Mouse (Mus musculus): ENCODE data around the gene Slc17a6. TPM values are rescaled to one million over a fixed set of nuclear protein-coding genes. Genes with fewer than 3 reads are reported as not detected.

Slc17a6 gene
- not detected in 4 replicates for total RNA-seq (2023; ENCODE audit: inconsistent age)

GRCm38 (mm10) chr7:51621694-51622145 is at the start of gene Slc17a6:
Gene Slc17a6 (plus strand): TSS chr7:51622006.

Other genes with a start within 250 kb of the Slc17a6 start
- gene Ano5, start 111.0 kb upstream of the Slc17a6 start, total RNA-seq (2023; ENCODE audit: inconsistent age), result 0.06 TPM in 1 of 4 replicates, not detected in the others
- 4.9 to 6.5 TPM (median 5.0 TPM) in 4 replicates for gene Gas2, start 240.0 kb downstream of the Slc17a6 start, total RNA-seq (2023; ENCODE audit: inconsistent age)
- gene Fancf, start 240.3 kb downstream of the Slc17a6 start, total RNA-seq (2023; ENCODE audit: inconsistent age), result 3.2 to 6.1 TPM (median 4.5 TPM) in 4 replicates